Mouse (Mus musculus): ENCODE results near the gene Slamf9. TPM values are rescaled to one million over a fixed set of nuclear protein-coding genes. Genes with fewer than 3 reads are reported as not detected.

Gene Slamf9
- polyA plus RNA-seq (2014; fragmentation: Illumina TruSeq; extraction: RNeasy Lipid Tissue Mini Kit (QIAGEN cat#74804); ENCODE audit: low read depth, low replicate concordance), result 5.1 TPM

DNA sequence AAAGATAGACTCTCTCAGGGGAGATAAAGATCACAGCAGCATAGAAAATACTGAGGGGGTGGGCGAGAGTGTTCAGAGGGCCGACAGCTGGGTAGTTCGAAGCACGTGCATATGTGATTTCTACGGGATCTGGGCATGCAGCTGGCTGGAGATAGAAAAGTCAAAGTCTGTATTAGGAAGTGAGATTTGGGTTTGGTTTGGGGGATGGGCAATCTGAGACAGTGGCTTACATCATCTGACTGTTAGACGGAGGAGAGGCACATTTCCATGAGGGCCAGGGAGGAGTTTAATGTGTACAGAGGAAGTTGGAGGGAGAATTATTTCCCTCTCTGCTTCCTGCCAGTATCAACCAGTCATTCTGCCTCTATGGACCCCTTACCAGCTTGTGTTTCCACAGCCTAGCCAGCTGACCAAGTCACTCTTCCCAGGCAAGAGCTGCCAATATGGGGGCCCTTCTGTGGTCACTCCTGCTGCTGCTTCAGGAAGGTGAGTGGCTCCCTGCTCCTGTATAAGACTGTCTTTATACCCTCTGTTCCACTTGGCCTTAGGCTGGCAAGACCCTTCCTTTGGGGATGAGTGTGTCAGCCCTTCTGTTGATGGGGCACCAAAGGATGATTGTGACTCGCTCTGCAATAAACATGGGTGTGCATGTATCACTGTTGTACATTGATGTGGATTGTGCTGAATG, at the start of gene Slamf9:
Gene Slamf9, plus strand, starts transcription at position 305 of the 688 bp plus-strand sequence.

GRCm38 (mm10) chr1:172481540-172482280, 6.6 kb downstream of the Slamf9 start, which contains the start of gene Igsf9:
Gene Igsf9, plus strand, starts transcription at chr1:172481788.

GRCm38 (mm10) chr1:172499765-172500441, 24.7 kb downstream of the Slamf9 start, which contains the start of gene Tagln2:
Gene Tagln2, plus strand, starts transcription at chr1:172500047.

DNA sequence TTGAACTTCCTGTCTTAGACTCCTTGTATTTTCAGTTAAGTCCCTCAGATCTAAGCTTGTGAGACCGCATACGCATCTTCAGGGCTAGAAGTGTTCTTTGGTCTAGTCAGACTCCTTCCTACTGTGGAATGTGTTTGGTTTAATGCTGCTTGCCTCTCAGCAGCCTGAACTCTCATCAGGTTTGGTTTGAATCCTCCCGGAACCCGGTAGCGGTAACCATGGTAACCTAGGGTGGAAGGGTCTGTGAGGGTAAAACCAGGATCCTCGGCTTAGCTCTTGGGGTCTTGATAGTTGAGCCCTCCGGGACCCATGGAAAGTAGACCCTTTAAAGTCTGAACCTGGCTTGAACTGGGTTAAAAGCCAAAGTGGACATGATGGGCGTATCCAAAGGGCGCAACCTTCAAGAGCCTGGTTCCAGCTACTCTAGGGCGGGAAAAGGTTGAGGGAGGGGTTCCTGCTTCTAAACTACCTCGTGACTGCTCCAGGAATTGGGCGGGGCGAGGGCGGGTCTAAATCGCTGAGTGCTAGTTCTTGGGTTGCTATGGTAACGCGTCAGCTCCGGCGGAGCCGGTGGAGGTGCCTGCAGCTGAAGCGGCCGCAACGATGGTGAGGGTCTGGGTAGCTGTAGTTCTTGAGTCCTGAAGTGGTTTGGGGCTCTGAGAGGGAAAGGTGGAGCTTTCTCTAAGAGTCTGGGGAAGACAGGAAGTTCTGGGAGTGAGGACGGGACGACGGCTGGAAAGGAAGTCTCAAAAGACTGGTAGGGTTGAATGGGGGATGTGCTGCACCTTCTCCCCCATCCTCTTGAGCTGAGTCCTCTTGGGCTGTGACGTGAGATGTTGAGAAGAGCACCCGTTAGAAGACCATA, 45.6 kb downstream of the Slamf9 start, which contains the start of gene Cfap45:
Gene Cfap45, plus strand, starts transcription at position 226 of the 865 bp plus-strand sequence.

Other genes with a start within 250 kb of the Slamf9 start
- not detected for gene Atp1a4, start 216.9 kb upstream of the Slamf9 start, polyA plus RNA-seq (2014; fragmentation: Illumina TruSeq; extraction: RNeasy Lipid Tissue Mini Kit (QIAGEN cat#74804); ENCODE audit: low read depth, low replicate concordance)
- gene Igsf8, start 213.7 kb upstream of the Slamf9 start, polyA plus RNA-seq (2014; fragmentation: Illumina TruSeq; extraction: RNeasy Lipid Tissue Mini Kit (QIAGEN cat#74804); ENCODE audit: low read depth, low replicate concordance), result 11.6 TPM
- gene Atp1a2, start 177.3 kb upstream of the Slamf9 start, polyA plus RNA-seq (2014; fragmentation: Illumina TruSeq; extraction: RNeasy Lipid Tissue Mini Kit (QIAGEN cat#74804); ENCODE audit: low read depth, low replicate concordance), result 473 TPM
- not detected for gene Kcnj9, start 146.0 kb upstream of the Slamf9 start, polyA plus RNA-seq (2014; fragmentation: Illumina TruSeq; extraction: RNeasy Lipid Tissue Mini Kit (QIAGEN cat#74804); ENCODE audit: low read depth, low replicate concordance)
- gene Kcnj10, start 134.1 kb upstream of the Slamf9 start, polyA plus RNA-seq (2014; fragmentation: Illumina TruSeq; extraction: RNeasy Lipid Tissue Mini Kit (QIAGEN cat#74804); ENCODE audit: low read depth, low replicate concordance), result 0.16 TPM
- gene Pigm, start 98.8 kb upstream of the Slamf9 start, polyA plus RNA-seq (2014; fragmentation: Illumina TruSeq; extraction: RNeasy Lipid Tissue Mini Kit (QIAGEN cat#74804); ENCODE audit: low read depth, low replicate concordance), result 4.1 TPM
- gene Igsf9, start 6.4 kb downstream of the Slamf9 start, polyA plus RNA-seq (2014; fragmentation: Illumina TruSeq; extraction: RNeasy Lipid Tissue Mini Kit (QIAGEN cat#74804); ENCODE audit: low read depth, low replicate concordance), result 1.8 TPM
- 101 TPM for gene Tagln2, start 24.7 kb downstream of the Slamf9 start, polyA plus RNA-seq (2014; fragmentation: Illumina TruSeq; extraction: RNeasy Lipid Tissue Mini Kit (QIAGEN cat#74804); ENCODE audit: low read depth, low replicate concordance)
- 0.47 TPM for gene Cfap45, start 45.4 kb downstream of the Slamf9 start, polyA plus RNA-seq (2014; fragmentation: Illumina TruSeq; extraction: RNeasy Lipid Tissue Mini Kit (QIAGEN cat#74804); ENCODE audit: low read depth, low replicate concordance)
- not detected for gene Vsig8, start 80.6 kb downstream of the Slamf9 start, polyA plus RNA-seq (2014; fragmentation: Illumina TruSeq; extraction: RNeasy Lipid Tissue Mini Kit (QIAGEN cat#74804); ENCODE audit: low read depth, low replicate concordance)
- gene Slamf8, start 115.2 kb downstream of the Slamf9 start, polyA plus RNA-seq (2014; fragmentation: Illumina TruSeq; extraction: RNeasy Lipid Tissue Mini Kit (QIAGEN cat#74804); ENCODE audit: low read depth, low replicate concordance), result 0.73 TPM
- not detected for gene Fcrl6, start 127.2 kb downstream of the Slamf9 start, polyA plus RNA-seq (2014; fragmentation: Illumina TruSeq; extraction: RNeasy Lipid Tissue Mini Kit (QIAGEN cat#74804); ENCODE audit: low read depth, low replicate concordance)
- gene Dusp23, start 157.6 kb downstream of the Slamf9 start, polyA plus RNA-seq (2014; fragmentation: Illumina TruSeq; extraction: RNeasy Lipid Tissue Mini Kit (QIAGEN cat#74804); ENCODE audit: low read depth, low replicate concordance), result 18.7 TPM
- 0.52 TPM for gene Crp, start 222.7 kb downstream of the Slamf9 start, polyA plus RNA-seq (2014; fragmentation: Illumina TruSeq; extraction: RNeasy Lipid Tissue Mini Kit (QIAGEN cat#74804); ENCODE audit: low read depth, low replicate concordance)

Measured in heart, adult 10 weeks (tissue).